Mouse (Mus musculus): ENCODE results near the gene Csf2rb2. TPM values are rescaled to one million over a fixed set of nuclear protein-coding genes. Genes with fewer than 3 reads are reported as not detected.

The Csf2rb2 gene
- polyA plus RNA-seq (2014; fragmentation: Illumina TruSeq; extraction: RNeasy Lipid Tissue Mini Kit (QIAGEN cat#74804); ENCODE audit: low read depth, low replicate concordance) = 0.42 TPM

DNA sequence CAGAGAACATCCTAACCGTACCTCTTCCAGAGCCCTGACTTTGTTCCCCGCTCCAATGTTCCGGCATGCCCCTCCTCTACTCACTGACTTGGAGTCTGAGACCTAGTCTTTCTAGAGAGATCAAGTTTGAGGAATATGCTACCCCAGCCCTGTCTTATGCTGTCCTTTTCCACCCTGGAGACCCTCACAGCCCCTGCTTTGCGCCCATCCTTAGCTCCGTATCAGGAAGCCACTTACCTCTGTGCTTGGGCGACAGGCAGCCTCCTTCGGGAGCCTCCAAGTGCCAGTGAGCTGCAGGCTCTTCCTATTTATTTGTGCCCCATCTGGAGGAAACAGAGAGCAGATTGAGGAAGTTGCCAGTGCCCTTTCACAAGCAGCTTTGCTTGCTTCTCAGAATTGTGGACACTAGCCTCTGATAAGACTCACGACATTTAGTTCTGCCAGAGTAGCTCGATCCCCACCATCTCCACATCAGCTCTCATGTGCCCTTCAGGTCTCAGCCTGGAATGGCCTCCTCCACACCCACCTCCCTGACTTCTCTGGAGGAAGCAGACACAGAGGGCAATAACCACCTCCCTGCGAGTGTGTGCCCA lies at the start of gene Csf2rb2:
Gene Csf2rb2, minus strand, starts transcription at position 381 of the 593 bp plus-strand sequence.

DNA sequence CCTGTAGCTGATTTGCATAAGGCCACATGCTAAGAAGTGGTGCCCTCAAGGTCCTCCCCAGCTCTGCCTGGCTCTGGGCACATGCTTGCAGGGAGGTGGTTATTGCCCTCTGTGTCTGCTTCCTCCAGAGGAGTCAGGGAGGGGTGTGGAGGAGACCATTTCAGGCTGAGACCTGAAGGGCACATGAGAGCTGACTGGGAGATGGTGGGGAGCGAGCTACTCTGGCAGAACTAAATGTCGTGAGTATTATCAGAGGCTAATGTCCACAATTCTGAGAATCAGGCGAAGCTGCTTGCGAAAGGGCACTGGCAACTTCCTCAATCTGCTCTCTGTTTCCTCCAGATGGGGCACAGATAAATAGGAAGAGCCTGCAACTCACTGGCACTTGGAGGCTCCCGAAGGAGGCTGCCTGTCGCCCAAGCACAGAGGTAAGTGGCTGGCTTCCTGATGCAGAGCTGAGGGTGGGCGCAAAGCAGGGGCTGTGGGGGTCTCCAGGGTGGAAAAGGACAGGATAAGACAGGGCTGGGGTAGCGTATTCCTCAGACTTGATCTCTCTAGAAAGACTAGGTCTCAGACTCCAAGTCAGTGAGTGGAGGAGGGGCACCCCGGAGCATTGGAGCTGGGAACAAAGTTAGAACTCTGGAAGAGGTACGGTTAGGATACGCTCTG lies 20.3 kb upstream of the Csf2rb2 start, which contains the start of gene Csf2rb:
Gene Csf2rb, plus strand, starts transcription at position 82 of the 669 bp plus-strand sequence.

DNA sequence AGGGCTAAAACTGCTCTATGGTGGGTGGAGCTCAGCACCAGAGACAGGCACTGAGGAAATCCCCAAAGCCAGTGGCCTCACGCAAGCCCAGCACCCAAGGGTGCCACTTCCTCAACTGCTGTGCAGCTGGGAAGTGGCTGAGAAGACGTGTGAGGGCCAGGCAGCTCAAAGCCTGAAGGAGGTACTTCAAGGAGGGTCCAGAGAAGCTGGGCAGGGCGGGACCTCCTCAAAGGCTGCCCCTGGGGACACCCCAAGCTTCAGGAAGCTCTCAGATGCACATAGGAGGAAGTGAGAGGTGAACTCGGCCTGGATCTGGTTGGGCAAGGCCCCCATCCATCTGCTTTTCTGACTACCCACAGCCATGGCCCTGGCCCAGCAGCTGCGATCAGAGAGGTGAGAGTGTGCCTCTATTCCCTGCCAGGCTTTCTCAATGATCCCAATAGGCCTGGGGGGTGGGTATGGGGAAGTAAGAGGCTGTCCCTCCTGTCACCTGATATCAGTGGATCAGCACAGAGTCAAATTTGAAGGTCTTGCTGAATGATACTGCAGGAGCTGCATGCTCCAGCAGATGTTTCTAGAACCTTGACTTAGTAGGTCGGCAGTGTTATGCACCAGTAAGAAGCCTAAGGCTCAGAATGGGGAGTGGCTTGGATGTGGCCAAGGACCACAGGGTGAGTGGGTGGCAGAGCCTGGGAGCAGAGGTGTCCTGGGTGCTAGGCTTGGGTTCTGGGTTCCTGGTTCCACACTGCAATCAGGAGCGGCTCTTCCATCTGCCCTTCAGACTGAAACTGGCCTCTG lies 60.6 kb downstream of the Csf2rb2 start, which contains the start of gene Ncf4:
Gene Ncf4, plus strand, starts transcription at position 107 of the 798 bp plus-strand sequence.

Other genes starting within 250 kb of the Csf2rb2 start
- not detected for gene Cacng2, start 185.7 kb downstream of the Csf2rb2 start, polyA plus RNA-seq (2014; fragmentation: Illumina TruSeq; extraction: RNeasy Lipid Tissue Mini Kit (QIAGEN cat#74804); ENCODE audit: low read depth, low replicate concordance)
- 4.1 TPM for gene Ift27, start 131.6 kb downstream of the Csf2rb2 start, polyA plus RNA-seq (2014; fragmentation: Illumina TruSeq; extraction: RNeasy Lipid Tissue Mini Kit (QIAGEN cat#74804); ENCODE audit: low read depth, low replicate concordance)
- gene Pvalb, start 99.3 kb downstream of the Csf2rb2 start, polyA plus RNA-seq (2014; fragmentation: Illumina TruSeq; extraction: RNeasy Lipid Tissue Mini Kit (QIAGEN cat#74804); ENCODE audit: low read depth, low replicate concordance) = not detected
- not detected for gene Ncf4, start 60.9 kb downstream of the Csf2rb2 start, polyA plus RNA-seq (2014; fragmentation: Illumina TruSeq; extraction: RNeasy Lipid Tissue Mini Kit (QIAGEN cat#74804); ENCODE audit: low read depth, low replicate concordance)
- 1.1 TPM for gene Csf2rb, start 20.0 kb upstream of the Csf2rb2 start, polyA plus RNA-seq (2014; fragmentation: Illumina TruSeq; extraction: RNeasy Lipid Tissue Mini Kit (QIAGEN cat#74804); ENCODE audit: low read depth, low replicate concordance)
- not detected for gene Tex33, start 90.2 kb upstream of the Csf2rb2 start, polyA plus RNA-seq (2014; fragmentation: Illumina TruSeq; extraction: RNeasy Lipid Tissue Mini Kit (QIAGEN cat#74804); ENCODE audit: low read depth, low replicate concordance)
- gene Tst, start 100.2 kb upstream of the Csf2rb2 start, polyA plus RNA-seq (2014; fragmentation: Illumina TruSeq; extraction: RNeasy Lipid Tissue Mini Kit (QIAGEN cat#74804); ENCODE audit: low read depth, low replicate concordance) = 15.5 TPM
- 9.0 TPM for gene Mpst, start 100.7 kb upstream of the Csf2rb2 start, polyA plus RNA-seq (2014; fragmentation: Illumina TruSeq; extraction: RNeasy Lipid Tissue Mini Kit (QIAGEN cat#74804); ENCODE audit: low read depth, low replicate concordance)
- gene Kctd17, start 122.8 kb upstream of the Csf2rb2 start, polyA plus RNA-seq (2014; fragmentation: Illumina TruSeq; extraction: RNeasy Lipid Tissue Mini Kit (QIAGEN cat#74804); ENCODE audit: low read depth, low replicate concordance) = not detected
- 15.9 TPM for gene Tmprss6, start 162.9 kb upstream of the Csf2rb2 start, polyA plus RNA-seq (2014; fragmentation: Illumina TruSeq; extraction: RNeasy Lipid Tissue Mini Kit (QIAGEN cat#74804); ENCODE audit: low read depth, low replicate concordance)
- gene Il2rb, start 189.6 kb upstream of the Csf2rb2 start, polyA plus RNA-seq (2014; fragmentation: Illumina TruSeq; extraction: RNeasy Lipid Tissue Mini Kit (QIAGEN cat#74804); ENCODE audit: low read depth, low replicate concordance) = 0.11 TPM
- gene C1qtnf6, start 225.7 kb upstream of the Csf2rb2 start, polyA plus RNA-seq (2014; fragmentation: Illumina TruSeq; extraction: RNeasy Lipid Tissue Mini Kit (QIAGEN cat#74804); ENCODE audit: low read depth, low replicate concordance) = 0.26 TPM
- gene Sstr3, start 239.0 kb upstream of the Csf2rb2 start, polyA plus RNA-seq (2014; fragmentation: Illumina TruSeq; extraction: RNeasy Lipid Tissue Mini Kit (QIAGEN cat#74804); ENCODE audit: low read depth, low replicate concordance) = not detected

Data from liver, adult 10 weeks (tissue).